Mouse (Mus musculus): ENCODE measurements around the gene Cyth4.

Cyth4 gene

GRCm38 (mm10) chr15:78596914-78597313, at the start of gene Cyth4:
Cyth4 (plus strand) TSS chr15:78597047.
- no peak for DNase-seq (ENCODE audit: low read depth, low spot score)

DNA sequence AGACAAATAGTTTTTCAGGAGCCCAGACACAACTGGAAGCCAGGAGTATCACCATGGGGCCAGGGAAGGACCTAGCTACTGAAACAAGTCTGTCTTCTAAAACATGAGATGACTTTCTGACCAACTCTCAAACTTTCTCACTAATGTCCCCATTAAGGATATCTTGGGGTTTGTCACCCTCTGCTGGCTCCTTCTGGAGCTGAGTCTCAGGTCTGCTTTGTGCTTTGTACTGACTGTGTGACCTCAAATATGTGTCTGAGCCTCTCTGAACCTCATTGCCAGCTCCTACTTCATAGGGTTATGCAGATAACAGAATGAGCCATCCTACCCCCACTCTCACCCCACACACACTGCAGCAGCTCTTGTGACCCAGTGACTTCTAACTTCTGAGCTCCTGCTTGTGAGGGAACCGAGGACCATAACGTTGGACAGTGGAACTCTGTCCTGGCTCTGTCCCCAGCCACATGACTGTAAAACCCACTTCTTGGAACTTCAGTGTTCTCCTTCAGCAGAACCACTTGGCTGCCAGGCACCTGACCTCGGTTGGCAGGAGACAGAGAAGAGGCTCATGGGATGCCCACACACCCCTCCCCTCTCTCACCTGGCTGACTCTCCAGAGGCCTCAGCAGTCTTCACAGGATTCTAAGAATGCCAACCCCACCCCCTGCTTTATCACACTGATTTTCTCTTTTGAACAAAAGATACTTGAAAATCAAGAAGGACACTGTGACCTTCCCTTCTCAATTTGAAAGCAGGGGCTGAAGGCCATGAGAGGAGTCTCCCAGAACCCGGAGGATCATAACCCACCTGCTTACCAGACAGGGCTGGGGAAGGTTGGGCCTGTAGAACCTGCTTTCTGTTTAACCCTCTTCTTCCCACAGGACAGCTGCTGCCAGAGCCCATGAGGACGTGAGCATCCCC, 49.2 kb upstream of the Cyth4 start:
- no peak for DNase-seq (ENCODE audit: low read depth, low spot score)

GRCm38 (mm10) chr15:78548336-78548665, 48.5 kb upstream of the Cyth4 start:
- no peak for DNase-seq (ENCODE audit: low read depth, low spot score)

GRCm38 (mm10) chr15:78548711-78549110, 48.1 kb upstream of the Cyth4 start:
- no peak for DNase-seq (ENCODE audit: low read depth, low spot score)

DNA sequence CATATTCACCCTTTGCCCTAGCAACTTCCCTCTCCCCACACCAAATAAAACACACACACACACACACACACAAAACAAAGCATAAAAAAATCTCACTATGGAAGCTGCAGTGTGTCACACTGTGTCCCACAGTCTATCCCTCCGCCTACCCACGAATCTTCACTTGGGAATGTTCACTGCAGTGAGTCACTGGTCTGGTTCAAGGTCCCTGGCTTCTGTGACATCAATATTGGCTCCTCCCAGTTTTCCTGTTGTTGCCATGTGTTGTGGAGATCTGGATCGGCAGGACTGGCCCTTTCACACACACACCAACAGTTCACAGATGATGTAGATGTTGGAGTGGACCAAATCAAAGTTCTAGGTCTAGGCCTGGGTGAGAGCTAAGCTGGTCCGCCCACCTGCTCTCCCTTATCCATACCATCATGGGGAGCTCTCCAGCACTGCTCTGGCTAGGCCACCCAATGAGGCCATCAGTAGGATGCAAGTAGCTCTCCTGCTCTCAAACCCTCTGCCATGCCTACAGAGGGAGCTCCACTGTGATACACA, 47.6 kb upstream of the Cyth4 start:
- no peak for DNase-seq (ENCODE audit: low read depth, low spot score)

DNA sequence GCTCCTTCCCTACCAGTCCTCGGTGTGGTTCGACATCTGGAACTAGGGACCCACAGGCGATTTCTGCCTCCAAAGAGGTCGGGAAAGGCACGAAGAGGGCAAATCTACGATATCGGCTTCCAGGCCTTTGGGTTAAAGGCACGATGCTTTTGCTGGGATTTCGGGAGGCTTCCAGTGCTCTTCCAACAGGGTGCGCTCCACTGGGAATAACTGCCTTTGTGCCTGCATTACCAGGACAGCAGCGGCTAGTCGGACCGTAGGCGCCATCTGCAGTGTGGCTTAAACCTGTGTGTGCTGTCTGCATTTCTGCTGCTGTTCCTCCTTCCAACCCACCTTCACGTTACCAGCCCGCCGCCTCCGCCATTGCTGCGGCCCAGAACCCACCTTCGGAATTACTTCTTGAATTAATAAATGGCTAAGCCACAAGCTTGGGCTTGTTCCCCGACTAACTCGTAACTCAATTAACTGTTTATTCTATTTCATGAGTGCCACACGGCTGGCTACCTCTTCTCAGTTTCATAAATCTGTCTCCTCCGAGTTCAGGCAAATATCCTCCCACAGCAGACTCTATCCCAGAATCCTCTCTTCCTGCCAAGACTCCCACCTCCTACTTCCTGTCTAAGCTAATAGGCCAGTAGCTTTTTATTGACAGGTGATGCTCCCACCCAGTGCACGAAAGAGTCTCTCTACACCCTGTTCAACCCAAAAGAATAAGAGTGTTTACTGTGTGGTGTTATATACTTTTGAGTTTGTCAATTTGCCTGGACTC, 42.1 kb upstream of the Cyth4 start:
- DNase-seq (ENCODE audit: low read depth, low spot score): no peak

DNA sequence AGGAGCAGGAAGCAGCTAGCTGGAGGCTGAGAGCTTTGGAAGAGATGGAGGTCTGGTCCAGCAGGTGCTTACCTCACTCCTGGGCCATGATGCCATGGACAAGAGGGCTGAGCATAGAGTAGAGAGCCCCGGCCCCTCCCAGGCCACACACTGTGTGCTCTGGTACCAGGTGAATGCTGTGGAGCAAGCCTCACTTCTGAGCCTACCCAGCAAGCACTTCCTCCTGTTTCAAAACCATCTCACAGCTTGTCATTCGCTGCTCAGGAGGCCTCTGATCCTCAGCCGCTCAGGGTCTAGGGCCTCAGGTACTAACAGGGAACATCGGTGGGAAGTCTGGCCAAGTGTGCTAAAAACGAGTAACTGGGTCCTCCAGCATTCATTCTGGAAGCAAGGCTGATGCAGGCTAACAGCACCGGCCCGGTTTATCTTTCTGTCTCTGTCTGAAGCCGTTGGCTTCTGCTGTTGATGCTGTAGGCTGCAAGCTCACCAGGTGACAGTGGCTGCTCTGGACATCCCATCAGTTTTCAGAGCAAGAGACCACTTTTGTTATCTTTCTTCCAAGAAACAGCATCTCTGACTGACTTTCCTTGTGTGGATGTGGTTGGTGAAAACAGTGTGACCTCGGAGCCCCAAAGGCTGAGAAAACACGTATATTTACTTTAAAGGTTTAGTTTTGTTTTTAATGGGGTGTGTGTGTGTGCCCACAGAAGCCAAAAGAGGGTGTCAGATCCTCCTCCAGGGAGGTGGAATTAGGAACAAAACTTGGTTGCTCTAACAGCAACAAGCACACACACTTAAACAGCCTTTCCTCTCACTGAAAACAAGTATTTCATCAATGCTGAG, 38.9 kb upstream of the Cyth4 start:
- DNase-seq (ENCODE audit: low read depth, low spot score): no peak

- no peak for DNase-seq (ENCODE audit: low read depth, low spot score)
Measured at GRCm38 (mm10) chr15:78559141-78559979, 37.5 kb upstream of the Cyth4 start.

DNA sequence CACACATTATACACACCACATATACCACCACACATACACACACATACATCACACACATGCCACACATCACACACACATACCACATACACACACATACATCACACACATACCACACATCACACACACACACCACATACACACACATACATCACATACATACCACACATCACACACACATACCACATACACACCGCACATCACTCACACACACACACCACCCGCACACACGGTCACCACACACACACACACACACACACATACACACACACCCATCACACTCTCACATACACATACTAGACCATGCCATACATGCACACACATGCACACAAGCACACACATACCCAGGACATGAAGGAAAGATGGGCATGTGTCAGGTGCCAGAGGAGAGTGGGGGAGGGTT, 33.5 kb upstream of the Cyth4 start:
- DNase-seq (ENCODE audit: low read depth, low spot score): no peak

- DNase-seq (ENCODE audit: low read depth, low spot score): no peak
Measured at GRCm38 (mm10) chr15:78563937-78564336, 32.9 kb upstream of the Cyth4 start.

DNA sequence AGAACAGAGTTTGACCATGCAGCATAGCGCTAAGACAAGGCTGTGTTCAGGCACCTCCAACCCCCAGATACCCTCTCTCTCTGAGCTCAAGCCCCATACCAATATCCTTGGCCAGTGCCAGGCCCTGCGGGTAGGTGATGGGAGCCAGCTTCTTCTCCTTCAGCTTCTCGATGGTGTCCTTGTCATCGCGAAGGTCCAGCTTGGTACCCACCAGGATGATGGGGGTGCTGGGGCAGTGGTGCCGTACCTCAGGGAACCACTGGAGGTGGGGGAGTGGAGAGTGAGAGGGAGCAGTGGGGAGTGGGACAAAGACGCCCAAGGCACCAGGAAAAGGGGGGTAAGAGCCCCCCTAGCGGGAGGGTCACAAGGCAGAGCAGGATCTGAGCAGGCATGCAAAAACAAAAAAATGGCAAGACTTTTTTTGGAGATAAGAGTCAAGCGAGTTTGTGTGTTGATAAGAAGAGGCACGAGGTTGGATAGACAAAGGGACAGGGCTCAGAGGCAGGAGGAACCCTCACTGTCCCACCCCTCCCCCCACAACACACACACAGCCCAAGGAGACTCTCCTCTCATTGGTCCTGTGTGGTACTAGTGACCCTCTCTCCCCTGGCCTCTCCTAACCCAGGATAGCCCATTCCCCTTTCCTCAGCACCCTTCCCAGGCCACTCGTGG, 31.9 kb upstream of the Cyth4 start:
- no peak for DNase-seq (ENCODE audit: low read depth, low spot score)

- no peak for DNase-seq (ENCODE audit: low read depth, low spot score)
Measured at GRCm38 (mm10) chr15:78567608-78568120, 29.2 kb upstream of the Cyth4 start.

- no peak for DNase-seq (ENCODE audit: low read depth, low spot score)
Measured at GRCm38 (mm10) chr15:78570170-78570569, 26.7 kb upstream of the Cyth4 start.

GRCm38 (mm10) chr15:78571554-78572269, 25.1 kb upstream of the Cyth4 start:
- DNase-seq (ENCODE audit: low read depth, low spot score): no peak

GRCm38 (mm10) chr15:78572270-78572600, 24.6 kb upstream of the Cyth4 start:
- DNase-seq (ENCODE audit: low read depth, low spot score): no peak

- no peak for DNase-seq (ENCODE audit: low read depth, low spot score)
Measured at GRCm38 (mm10) chr15:78572658-78573397, 24.0 kb upstream of the Cyth4 start, which contains the start of gene Rac2. Rac2 (minus strand) TSS chr15:78572783.

GRCm38 (mm10) chr15:78576284-78576810, 20.5 kb upstream of the Cyth4 start:
- no peak for DNase-seq (ENCODE audit: low read depth, low spot score)

DNA sequence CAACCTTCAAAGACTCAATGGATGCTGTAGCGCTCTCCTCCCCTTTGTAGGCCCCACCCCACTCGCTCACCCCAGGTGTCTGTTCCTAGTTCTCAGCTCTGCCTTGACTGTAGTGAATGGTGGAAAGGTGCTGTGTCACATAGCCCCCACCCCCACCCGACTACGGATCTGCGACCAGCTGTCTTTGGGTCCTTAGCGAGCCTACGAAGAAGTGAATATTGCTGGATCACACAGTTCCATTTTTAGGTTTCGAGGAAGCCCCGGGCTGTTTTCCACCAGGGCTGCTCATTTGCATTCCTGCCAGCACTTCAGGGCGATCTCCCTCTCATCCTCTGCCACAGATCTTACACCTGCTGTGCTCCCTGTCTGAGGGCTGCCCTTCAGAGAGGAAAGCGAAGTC, 13.5 kb upstream of the Cyth4 start:
- DNase-seq (ENCODE audit: low read depth, low spot score): no peak
